Mouse (Mus musculus) midbrain, postnatal 0 days (tissue): ENCODE results near the gene Rab24. TPM values are rescaled to one million over a fixed set of nuclear protein-coding genes. Genes with fewer than 3 reads are reported as not detected.
A peak's percentile ranks its signal among the peaks of the same experiment; 100 is the strongest.

Source experiments
- ATAC-seq: fragments of 200-750 bp; cut with Nextera tagmentation; 2 replicates; pipeline ENCODE4 v1.8.0; 2017; ENCODE audit warnings: moderate number of reproducible peaks, mild to moderate bottlenecking, moderate TSS enrichment, moderate library complexity; ENCODE audit not compliant: low FRiP score
- DNase-seq: peaks from one replicate; pipeline ENCODE4 v3.0.0-alpha.2; 2015; ENCODE audit warnings: low spot score
- H3K27ac ChIP-seq: fragments of 300-500 bp; sonication (generic); 2 replicates; pipeline ENCODE4 v1.5.1; 2014; ENCODE audit warnings: low read depth, mild to moderate bottlenecking, low read length, mixed read lengths
- H3K27me3 ChIP-seq: fragments of 300-500 bp; sonication (generic); 2 replicates; pipeline ENCODE4 v1.6.1; 2014; ENCODE audit warnings: low read length, control low read depth, mixed read lengths; ENCODE audit not compliant: insufficient read depth
- H3K36me3 ChIP-seq: fragments of 300-500 bp; sonication (generic); 2 replicates; pipeline ENCODE4 v1.6.1; 2014; ENCODE audit warnings: low read length, control low read depth, mixed read lengths; ENCODE audit not compliant: insufficient read depth
- H3K4me1 ChIP-seq: fragments of 300-500 bp; sonication (generic); 2 replicates; pipeline ENCODE4 v1.6.1; 2014; ENCODE audit warnings: mild to moderate bottlenecking, control low read depth, antibody characterized with exemption, low read length, mixed read lengths; ENCODE audit not compliant: insufficient read depth
- H3K4me2 ChIP-seq: fragments of 300-500 bp; sonication (generic); 2 replicates; pipeline ENCODE4 v1.6.1; 2014; ENCODE audit warnings: low read depth, mild to moderate bottlenecking, low read length, mixed read lengths; ENCODE audit not compliant: poor library complexity, severe bottlenecking
- H3K4me3 ChIP-seq: fragments of 300-500 bp; sonication (generic); 2 replicates; pipeline ENCODE4 v1.5.1; 2014; ENCODE audit warnings: low read depth, mild to moderate bottlenecking, low read length, moderate library complexity
- H3K9ac ChIP-seq: fragments of 300-500 bp; sonication (generic); replicated peaks from 2 replicates; pipeline ENCODE4 v1.6.1; 2014; ENCODE audit warnings: mild to moderate bottlenecking, low read length, moderate library complexity, mixed read lengths; ENCODE audit not compliant: poor library complexity, severe bottlenecking
- H3K9me3 ChIP-seq: fragments of 300-500 bp; sonication (generic); 2 replicates; pipeline ENCODE4 v1.6.1; 2016; ENCODE audit warnings: low read length, control low read depth
- CTCF ChIP-seq: IDR thresholded peaks from 2 replicates; pipeline ENCODE4 v1.5.1; 2016; ENCODE audit warnings: antibody characterized with exemption, mild to moderate bottlenecking
- WGBS: fragments of 180-500 bp; shearing (Covaris S2); extraction: QIAGEN DNeasy Blood & Tissue Kit; methylation state at CpG from one replicate; pipeline ENCODE4 v1.1.7; 2014; 5-methylcytosine and 5-hydroxymethylcytosine counted together
- polyA plus RNA-seq: library from polyadenylated mRNA; unstranded; fragments of >200 nt; fragmentation: Nextera tagmentation; extraction: Ambion mirVana; gene quantifications from 2 replicates; pipeline ENCODE4 v1.2.1, GENCODE M21; 2015
- total RNA-seq: library from RNA; depleted of rRNA; stranded (reverse); fragments of >200 nt; gene quantifications from 2 replicates; pipeline ENCODE4 v1.2.3, GENCODE M21; 2014

The Rab24 gene
- total and polyA plus RNA-seq, 2 experiments from 2014 or later = 84.2 to 88.1 TPM

DNA sequence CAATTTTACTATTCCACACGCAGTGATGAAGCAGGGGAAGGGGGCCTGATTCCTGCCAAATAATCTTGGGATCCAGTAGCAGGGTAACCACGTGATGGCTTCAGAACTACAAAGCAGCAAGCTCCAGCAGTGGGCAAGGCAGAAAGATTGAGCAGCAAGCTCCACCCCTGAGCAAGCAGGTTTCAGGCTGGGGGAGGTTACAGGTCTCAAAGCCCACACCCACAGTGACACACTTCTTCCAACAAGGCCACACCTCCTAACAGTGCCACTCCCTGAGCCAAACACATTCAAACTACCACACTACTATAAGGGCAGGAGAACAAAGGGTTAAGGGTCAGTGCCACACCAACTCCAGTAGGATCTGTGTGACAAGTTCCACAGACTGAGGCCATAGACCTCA is 17.5 kb upstream of the Rab24 start:
- H3K4me2 ChIP-seq = no peak overlapping the region
- no peaks in the 10 kb centered on the region for H3K9me3 ChIP-seq
- peaks cover 5% of the 10 kb centered on the region; the same call in 1 of the 2 replicates for H3K36me3 ChIP-seq
- ATAC-seq (no peak), DNase-seq (no peak)
- H3K9ac ChIP-seq = no peak overlapping the region
- H3K27ac ChIP-seq = no peak overlapping the region
- 38% methylated on average over 2 of the region's 2 CpGs for WGBS
- H3K4me1 ChIP-seq = no peaks in the 10 kb centered on the region
- no peak for TF ChIP-seq CTCF
- no peak overlapping the region for H3K4me3 ChIP-seq
- H3K27me3 ChIP-seq = no peaks in the 10 kb centered on the region

DNA sequence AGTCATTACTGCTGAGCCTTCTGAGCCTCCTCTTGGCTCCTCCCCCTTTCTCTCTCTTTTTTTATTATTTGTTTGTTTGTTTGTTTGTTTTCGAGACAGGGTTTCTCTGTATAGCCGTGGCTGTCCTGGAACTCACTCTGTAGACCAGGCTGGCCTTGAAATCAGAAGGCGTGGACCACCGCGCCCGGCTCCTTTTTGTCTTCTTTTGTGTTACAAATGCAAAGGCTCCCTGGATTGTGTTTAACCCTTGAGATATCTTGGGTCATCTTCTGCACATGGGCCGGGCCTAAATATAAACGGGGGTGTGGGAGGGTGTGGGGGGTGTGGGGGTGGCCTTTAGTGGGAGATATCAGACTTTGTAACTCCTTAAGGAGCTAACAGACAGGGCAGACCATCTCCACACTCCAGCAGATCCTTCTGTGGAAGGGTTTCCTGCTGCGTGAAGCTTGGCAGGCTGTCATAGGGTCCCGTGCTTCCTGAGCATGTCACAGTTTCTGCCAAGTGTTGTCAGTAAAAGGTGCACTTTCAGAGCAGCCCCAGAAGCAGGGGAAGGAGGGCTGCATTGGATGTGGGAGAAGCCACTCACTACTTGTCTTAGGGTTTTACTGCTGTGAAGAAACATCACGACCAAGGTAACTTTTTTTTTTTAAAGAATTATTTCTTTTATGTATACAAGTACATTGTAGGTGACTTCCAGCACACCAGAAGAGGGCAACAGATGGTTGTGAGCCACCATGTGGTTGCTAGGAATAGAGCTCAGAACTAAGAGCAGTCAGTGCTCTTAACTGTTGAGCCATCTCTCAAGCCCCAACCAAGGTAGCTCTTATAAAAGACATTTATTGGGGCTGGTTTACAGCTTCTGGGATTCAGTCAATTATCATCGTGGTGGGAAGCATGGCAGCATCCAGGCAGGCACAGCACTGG is 16.6 kb upstream of the Rab24 start:
- H3K9ac ChIP-seq = no peak overlapping the region
- no peaks in the 10 kb centered on the region for H3K4me1 ChIP-seq
- DNase-seq (peak; percentile 56), ATAC-seq (no peak)
- H3K36me3 ChIP-seq = no peaks in the 10 kb centered on the region
- TF ChIP-seq CTCF = no peak
- H3K4me2 ChIP-seq = no peak overlapping the region
- no peaks in the 10 kb centered on the region for H3K9me3 ChIP-seq
- H3K4me3 ChIP-seq = no peak overlapping the region
- no peaks in the 10 kb centered on the region for H3K27me3 ChIP-seq
- H3K27ac ChIP-seq = no peak overlapping the region
- 59% methylated on average over 12 of the region's 12 CpGs for WGBS

DNA sequence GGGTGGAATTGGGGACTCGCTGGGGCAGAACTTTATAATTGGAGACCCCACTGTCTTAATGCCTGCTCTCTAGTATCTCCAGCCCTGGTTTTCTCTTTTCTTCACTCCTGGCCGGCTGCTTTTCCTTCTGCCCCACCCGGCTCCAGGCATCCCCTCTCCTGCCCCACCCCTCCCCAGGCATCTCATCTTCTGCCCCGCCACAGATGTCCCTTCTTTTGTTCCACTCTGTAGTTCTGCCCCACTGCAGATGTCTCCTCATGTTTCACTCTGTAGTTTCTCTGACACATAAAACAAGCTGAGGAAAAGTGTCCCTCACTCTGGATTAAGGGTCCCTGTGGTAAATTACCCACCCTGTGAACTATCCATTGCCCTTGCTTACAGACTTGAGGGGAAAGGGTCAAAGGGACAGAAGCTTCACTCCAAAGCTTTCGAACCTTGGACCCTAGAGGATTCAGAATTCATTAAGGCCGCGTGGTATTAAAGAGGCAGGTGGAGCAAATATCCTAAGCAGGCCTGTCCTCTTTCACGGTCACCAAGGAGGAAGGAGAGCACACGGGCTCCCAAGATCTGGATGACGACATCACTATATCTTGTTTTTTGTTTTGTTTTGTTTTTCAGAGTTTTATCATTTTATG is 15.7 kb upstream of the Rab24 start:
- Histone ChIP-seq H3K9me3 (no peaks in the 10 kb centered on the region), H3K27ac (no peak overlapping the region), H3K9ac (no peak overlapping the region), H3K27me3 (no peaks in the 10 kb centered on the region), H3K4me3 (no peak overlapping the region), H3K4me1 (no peaks in the 10 kb centered on the region), H3K4me2 (no peak overlapping the region), H3K36me3 (no peaks in the 10 kb centered on the region)
- DNase-seq = no peak
- 64% methylated on average over 10 of the region's 10 CpGs for WGBS
- no peak for ATAC-seq
- TF ChIP-seq CTCF = no peak

DNA sequence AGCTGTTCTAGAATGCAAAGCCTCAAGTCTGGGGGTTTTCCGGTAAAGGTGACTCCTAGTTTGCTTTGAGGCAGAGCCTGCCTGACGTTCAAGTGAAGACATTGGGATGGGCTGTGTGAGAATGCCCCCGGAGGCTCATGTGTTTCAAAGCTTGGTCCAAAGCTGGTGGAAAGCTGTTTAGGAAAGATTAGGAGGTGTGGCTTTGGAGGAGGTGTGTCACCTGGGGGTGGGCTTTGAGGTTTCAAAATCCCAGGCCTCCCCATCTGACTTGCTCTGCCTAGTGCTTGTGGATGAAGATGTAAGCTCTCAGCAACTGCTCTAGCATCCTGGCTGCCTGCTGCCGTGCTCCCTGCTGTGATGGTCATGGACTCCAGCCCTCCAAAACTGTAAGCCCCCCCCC is 14.0 kb upstream of the Rab24 start:
- Histone ChIP-seq H3K27me3 (no peaks in the 10 kb centered on the region), H3K36me3 (no peaks in the 10 kb centered on the region), H3K4me2 (no peak overlapping the region), H3K4me3 (no peak overlapping the region), H3K27ac (no peak overlapping the region), H3K9ac (no peak overlapping the region), H3K9me3 (no peaks in the 10 kb centered on the region), H3K4me1 (no peaks in the 10 kb centered on the region)
- no peak for TF ChIP-seq CTCF
- ATAC-seq (no peak), DNase-seq (no peak)
- 88% methylated on average over 4 of the region's 4 CpGs for WGBS

DNA sequence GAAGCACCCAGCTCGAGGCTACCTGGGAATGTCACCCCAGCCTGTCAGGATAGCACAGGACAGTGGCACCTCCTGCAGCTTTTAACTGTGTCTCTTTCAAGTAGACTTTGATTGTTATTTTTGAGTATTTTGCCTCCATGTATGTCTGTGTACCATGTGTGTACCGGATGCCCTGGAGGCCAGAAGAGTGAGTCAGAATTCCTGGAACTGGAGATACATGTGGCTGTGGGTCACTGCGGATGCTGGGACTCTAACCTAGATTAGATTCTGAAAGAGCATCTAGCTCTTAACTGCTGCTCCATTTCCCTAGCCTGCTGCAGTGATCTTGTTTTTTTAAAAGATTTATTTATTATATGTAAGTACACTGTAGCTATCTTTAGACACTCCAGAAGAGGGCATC is 10.6 kb upstream of the Rab24 start:
- WGBS = 80% methylated on average over 3 of the region's 3 CpGs
- no peak for TF ChIP-seq CTCF
- Histone ChIP-seq H3K9me3 (no peaks in the 10 kb centered on the region), H3K4me2 (no peak overlapping the region), H3K27me3 (no peaks in the 10 kb centered on the region), H3K9ac (no peak overlapping the region), H3K4me1 (no peaks in the 10 kb centered on the region), H3K27ac (no peak overlapping the region), H3K4me3 (no peak overlapping the region), H3K36me3 (no peaks in the 10 kb centered on the region)
- DNase-seq (no peak), ATAC-seq (no peak)
